17 mouse cellular contexts compared by ENCODE assay signal in genomic region chr19:45984379-45984778, GRCm38 (mm10). TPM values are rescaled to one million over a fixed set of nuclear protein-coding genes. Genes with fewer than 3 reads are reported as not detected.
A peak's percentile ranks its signal among the peaks of the same experiment; 100 is the strongest.
DNase-seq lines count a peak whose midpoint lies in the region; ATAC-seq and TF ChIP-seq lines count a peak whose summit lies in the region.
"Had no signal": no experiment of that assay in that cellular context is flagged by ENCODE, and none has a peak within 500 bp of the region (broad histone marks: within the 10 kb centered on the region; RNA-seq: fewer than 3 reads in every experiment).

No protein-coding gene starts in this region.

- H3K36me3 ChIP-seq in kidney, postnatal 0 days (ENCODE audit: insufficient read depth, low read length), result no peaks in the 10 kb centered on the region
- no peaks in the 10 kb centered on the region for H3K36me3 ChIP-seq in CH12.LX (replicated peaks in 1 of 2; ENCODE audit: control insufficient read depth in 1 of 2, insufficient read depth in 1 of 2, low read length in 1 of 2)
- no peaks in the 10 kb centered on the region for H3K36me3 ChIP-seq in macrophage (ENCODE audit: inconsistent target)
- H3K36me3 ChIP-seq in splenic B cell, adult 2 months (ENCODE audit: control insufficient read depth, insufficient read depth, low read length, poor library complexity, severe bottlenecking), result no peaks in the 10 kb centered on the region
- H3K36me3 ChIP-seq: hindbrain, embryonic 15.5 days had no signal

- TF ChIP-seq RAD21 in CH12.LX (IDR thresholded peaks at IDR 0.05; ENCODE audit: low read depth, low read length), result no peak

- H3K4me2 ChIP-seq in kidney, postnatal 0 days (ENCODE audit: low read length), result no peak overlapping the region
- H3K4me2 ChIP-seq in CH12.LX (ENCODE audit: insufficient read depth, low read depth, poor library complexity, severe bottlenecking), result peak overlapping the region; percentile 25
- H3K4me2 ChIP-seq: embryonic facial prominence, embryonic 15.5 days; forebrain, embryonic 15.5 days; heart, embryonic 13.5 days; hindbrain, embryonic 15.5 days had no signal

- H3K4me3 ChIP-seq in kidney, postnatal 0 days (replicated peaks; ENCODE audit: low read depth, low read length), result no peak overlapping the region
- no peak overlapping the region for H3K4me3 ChIP-seq in CH12.LX (replicated peaks in 1 of 3; ENCODE audit: low read depth in 2 of 3, low read length in 2 of 3, poor library complexity in 1 of 3)
- H3K4me3 ChIP-seq in macrophage (ENCODE audit: inconsistent target), result no peak overlapping the region
- H3K4me3 ChIP-seq: embryonic facial prominence, embryonic 15.5 days; forebrain, embryonic 15.5 days; heart, embryonic 13.5 days; hindbrain, embryonic 15.5 days had no signal

- dilution Hi-C loops in CH12.LX (cut with MboI; ENCODE audit: extremely low pct_ligation_motif_present, extremely low pct_unique_long_range_greater_than_20kb, low sequenced_read_pairs), result no loop called here

- no peak for TF ChIP-seq CTCF in kidney, postnatal 0 days (IDR thresholded peaks at IDR 0.05; ENCODE audit: low read depth)
- no peak for TF ChIP-seq CTCF in CH12.LX (conservative IDR thresholded peaks at IDR 0.05 in 1 of 2, IDR thresholded peaks at IDR 0.05 in 1 of 2; ENCODE audit: low read depth in 2 of 2, low read length in 2 of 2)

- H3K9ac ChIP-seq in kidney, postnatal 0 days (ENCODE audit: low read depth, low read length), result no peak overlapping the region
- no peak overlapping the region for H3K9ac ChIP-seq in CH12.LX (ENCODE audit: insufficient read depth, low read depth)
- H3K9ac ChIP-seq: embryonic facial prominence, embryonic 15.5 days; forebrain, embryonic 15.5 days; heart, embryonic 13.5 days; hindbrain, embryonic 15.5 days had no signal

- no peaks in the 10 kb centered on the region for H3K27me3 ChIP-seq in kidney, postnatal 0 days (ENCODE audit: insufficient read depth, low read length)
- no peaks in the 10 kb centered on the region for H3K27me3 ChIP-seq in CH12.LX (replicated peaks)
- H3K27me3 ChIP-seq in splenic B cell, adult 2 months (ENCODE audit: control insufficient read depth, insufficient read depth, low read length, poor library complexity, severe bottlenecking), result no peaks in the 10 kb centered on the region
- H3K27me3 ChIP-seq: embryonic facial prominence, embryonic 15.5 days; forebrain, embryonic 15.5 days; heart, embryonic 13.5 days; hindbrain, embryonic 15.5 days had no signal

- no peaks in the 10 kb centered on the region for H3K9me3 ChIP-seq in kidney, postnatal 0 days (replicated peaks; ENCODE audit: low read length)
- H3K9me3 ChIP-seq in CH12.LX (replicated peaks; ENCODE audit: low read length), result no peaks in the 10 kb centered on the region
- H3K9me3 ChIP-seq: embryonic facial prominence, embryonic 15.5 days; forebrain, embryonic 15.5 days; G1E; heart, embryonic 13.5 days; hindbrain, embryonic 15.5 days had no signal

- H3K27ac ChIP-seq in kidney, postnatal 0 days, result no peak overlapping the region
- H3K27ac ChIP-seq in CH12.LX (ENCODE audit: insufficient read depth, low read depth), result no peak overlapping the region
- peak overlapping the region; percentile 58 for H3K27ac ChIP-seq in macrophage
- H3K27ac ChIP-seq: embryonic facial prominence, embryonic 15.5 days; forebrain, embryonic 15.5 days; heart, embryonic 13.5 days; hindbrain, embryonic 15.5 days had no signal

- ATAC-seq in kidney, postnatal 0 days (replicated peaks; ENCODE audit: low FRiP score, low read depth), result 0 out of 2 replicates have a peak, but pooled peaks have one; percentile 40
- ATAC-seq: forebrain, embryonic 15.5 days had no signal

- TF ChIP-seq POLR2A in CH12.LX (IDR thresholded peaks at IDR 0.05; ENCODE audit: low read depth, low read length), result no peak

- in situ Hi-C loops in CH12.LX (cut with MboI; ENCODE audit: low pct_ligation_motif_present, low pct_unique_long_range_greater_than_20kb, low sequenced_read_pairs), result no loop called here

- TF ChIP-seq EP300 in CH12.LX (IDR thresholded peaks at IDR 0.05; ENCODE audit: low read length), result no peak

- H3K4me1 ChIP-seq in kidney, postnatal 0 days (replicated peaks; ENCODE audit: insufficient read depth, low read length), result no peaks in the 10 kb centered on the region
- peaks cover 6 to 10% of the 10 kb centered on the region in 2 experiments; a peak in 3 of 4 replicates for H3K4me1 ChIP-seq in CH12.LX (ENCODE audit: control insufficient read depth in 1 of 2, insufficient read depth in 2 of 2)
- H3K4me1 ChIP-seq: embryonic facial prominence, embryonic 15.5 days; forebrain, embryonic 15.5 days; heart, embryonic 13.5 days; hindbrain, embryonic 15.5 days had no signal

- no peak for DNase-seq in kidney, postnatal 0 days (ENCODE audit: low spot score)
- no peak for DNase-seq in kidney, adult 11 months
- DNase-seq in CH12.LX (ENCODE audit: extremely low read depth), result peak; percentile 10
- peak; percentile 32 for DNase-seq in splenic B cell, adult 2 months (ENCODE audit: low read depth, low spot score)
- no peak for DNase-seq in adrenal gland, adult 2 months
- DNase-seq in spleen, adult 18-20 months, result no peak
- DNase-seq: adrenal gland, postnatal 10 days; cerebellum, adult 18-20 months; cerebellum, adult 9-11 months; gastrocnemius, postnatal 10 days; heart, postnatal 36 days had no signal

- no peaks in the 10 kb centered on the region for H3K79me2 ChIP-seq in CH12.LX (replicated peaks; ENCODE audit: control insufficient read depth, extremely low read depth, insufficient read depth, poor library complexity, severe bottlenecking)
- peaks cover 7% of the 10 kb centered on the region; the same call in 1 of the 2 replicates for H3K79me2 ChIP-seq in macrophage (ENCODE audit: inconsistent target)

TF ChIP-seq in CH12.LX, 34 proteins besides CTCF, POLR2A, EP300 and RAD21:
- no peak for TF ChIP-seq KAT2A (IDR thresholded peaks at IDR 0.05; ENCODE audit: insufficient replicate concordance, low read length)
- no peak for TF ChIP-seq CHD2 (IDR thresholded peaks at IDR 0.05; ENCODE audit: low read length)
- no peak for TF ChIP-seq GABPA (IDR thresholded peaks at IDR 0.05; ENCODE audit: insufficient replicate concordance, low read depth, low read length)
- no peak for TF ChIP-seq NELFE (IDR thresholded peaks at IDR 0.05; ENCODE audit: low read depth, low read length)
- TF ChIP-seq JUN (IDR thresholded peaks at IDR 0.05; ENCODE audit: insufficient read depth, low read depth, low read length), result no peak
- TF ChIP-seq PAX5 (IDR thresholded peaks at IDR 0.05; ENCODE audit: low read length), result no peak

RNA-seq across cellular contexts. Expression of gene Armh3, which starts 13.9 kb away (rescaled TPM):
- polyA plus RNA-seq in kidney, postnatal 0 days (2015; fragmentation: Nextera tagmentation; extraction: Ambion mirVana), result 13.2 and 14.7 TPM in 2 replicates
- total RNA-seq in CH12.LX (2012; rRNA removed), result 1.9 and 2.2 TPM in 2 replicates
- total RNA-seq in CH12.LX (2014; rRNA removed), result 1.1 and 1.3 TPM in 2 replicates
- 4.3 and 4.9 TPM in 2 replicates for polyA plus RNA-seq in CH12.LX (2012; ENCODE audit: insufficient read length, low read depth)
- total RNA-seq in macrophage (2018; cell fraction: chromatin; rRNA removed), result 10 to 100 TPM; 34.8 to 90.3 (median 60.6) TPM
- total RNA-seq in macrophage (2018; cell fraction: cytosol; rRNA removed), result 10 to 100 TPM in 20 of 26 experiments, 1 to 10 TPM in 6; 7.4 to 14.5 (median 10.9) TPM
- total RNA-seq in macrophage (2018; cell fraction: nucleus; rRNA removed), result 10 to 100 TPM; 13.8 to 56.2 (median 26.6) TPM
- polyA plus RNA-seq in macrophage (2018), result 9.3 to 14.2 TPM (median 10.7 TPM) in 3 replicates
- total RNA-seq in adrenal gland, adult 2 months (2021), result 10 to 100 TPM; 15.5 to 17.3 TPM
- 6.1 and 8.5 TPM in 2 replicates for polyA plus RNA-seq in adrenal gland, adult 2 months (2012; rRNA removed)

RNA-seq across cellular contexts. Expression of gene Hps6, which starts 18.9 kb away (rescaled TPM):
- polyA plus RNA-seq in kidney, postnatal 0 days (2015; fragmentation: Nextera tagmentation; extraction: Ambion mirVana), result 7.2 and 7.6 TPM in 2 replicates
- total RNA-seq in CH12.LX (2012; rRNA removed) (10.5 and 10.6 TPM in 2 replicates), CH12.LX (2014; rRNA removed) (6.0 and 6.7 TPM in 2 replicates)
- polyA plus RNA-seq in CH12.LX (2012; ENCODE audit: insufficient read length, low read depth) (5.1 and 5.8 TPM in 2 replicates), macrophage (2018) (5.1 to 9.8 TPM (median 9.4 TPM) in 3 replicates)
- total RNA-seq in macrophage (2018; cell fraction: chromatin; rRNA removed), result 10 to 100 TPM in 3 of 26 experiments, 1 to 10 TPM in 23; 2.3 to 11.7 (median 6.8) TPM
- 10 to 100 TPM in 7 of 26 experiments, 1 to 10 TPM in 19; 5.4 to 13.8 (median 8.9) TPM for total RNA-seq in macrophage (2018; cell fraction: cytosol; rRNA removed)
- total RNA-seq in macrophage (2018; cell fraction: nucleus; rRNA removed), result 10 to 100 TPM in 8 of 26 experiments, 1 to 10 TPM in 18; 4.7 to 18.3 (median 8.8) TPM
- 10 to 100 TPM; 11.2 to 15.4 TPM for total RNA-seq in adrenal gland, adult 2 months (2021)
- 16.7 and 19.7 TPM in 2 replicates for polyA plus RNA-seq in adrenal gland, adult 2 months (2012; rRNA removed)

Comparison
In these comparisons a context has a peak if more than half of its experiments do, and no peak if none do; other contexts are left out.
1. DNase-seq: peak in CH12.LX (single experiment) and splenic B cell, adult 2 months (single experiment); none in kidney, postnatal 0 days (single experiment), kidney, adult 11 months (single experiment), adrenal gland, adult 2 months (single experiment) and spleen, adult 18-20 months (0 of 2).